Mouse (Mus musculus) urinary bladder, postnatal 10 days (tissue): Measurements from ENCODE around the gene C2cd4d.

ENCODE experiments used
- DNase-seq: peaks from one replicate; pipeline ENCODE4 v3.0.0; 2022; ENCODE audit warnings: low spot score

C2cd4d gene

GRCm38 (mm10) chr3:94362138-94362537 lies at the start of gene C2cd4d:
TSS of gene C2cd4d (plus strand) at chr3:94362438.
- DNase-seq, result no peak

GRCm38 (mm10) chr3:94328681-94329080 lies 33.6 kb upstream of the C2cd4d start:
- DNase-seq, result no peak

- no peak for DNase-seq
Measured at GRCm38 (mm10) chr3:94334442-94334841, 27.8 kb upstream of the C2cd4d start.

GRCm38 (mm10) chr3:94338522-94338921 lies 23.7 kb upstream of the C2cd4d start:
- DNase-seq, result no peak

GRCm38 (mm10) chr3:94341959-94342422 lies 20.2 kb upstream of the C2cd4d start, which contains the start of gene Them5:
TSS of gene Them5 (plus strand) at chr3:94342099.
- DNase-seq, result no peak

- no peak for DNase-seq
Measured at GRCm38 (mm10) chr3:94342552-94342951, 19.7 kb upstream of the C2cd4d start.

GRCm38 (mm10) chr3:94344182-94344581 lies 18.1 kb upstream of the C2cd4d start:
- DNase-seq, result no peak

- DNase-seq, result no peak
Measured at GRCm38 (mm10) chr3:94344897-94345296, 17.3 kb upstream of the C2cd4d start.

- no peak for DNase-seq
Measured at GRCm38 (mm10) chr3:94348146-94348545, 14.1 kb upstream of the C2cd4d start.

GRCm38 (mm10) chr3:94360812-94361211 lies 1.4 kb upstream of the C2cd4d start:
- DNase-seq, result no peak

- no peak for DNase-seq
Measured at GRCm38 (mm10) chr3:94363291-94364153, 1.3 kb downstream of the C2cd4d start.

- DNase-seq, result no peak
Measured at GRCm38 (mm10) chr3:94364154-94364526, 1.9 kb downstream of the C2cd4d start.

- no peak for DNase-seq
Measured at GRCm38 (mm10) chr3:94366761-94367160, 4.5 kb downstream of the C2cd4d start.

GRCm38 (mm10) chr3:94367511-94367910 lies 5.3 kb downstream of the C2cd4d start:
- DNase-seq, result no peak

- no peak for DNase-seq
Measured at GRCm38 (mm10) chr3:94368631-94369030, 6.4 kb downstream of the C2cd4d start.

GRCm38 (mm10) chr3:94369709-94370108 lies 7.5 kb downstream of the C2cd4d start:
- no peak for DNase-seq

- no peak for DNase-seq
Measured at GRCm38 (mm10) chr3:94371637-94372036, 9.4 kb downstream of the C2cd4d start.

- no peak for DNase-seq
Measured at GRCm38 (mm10) chr3:94372038-94372437, 9.8 kb downstream of the C2cd4d start.

GRCm38 (mm10) chr3:94372641-94373040 lies 10.4 kb downstream of the C2cd4d start, which contains the start of gene Rorc:
TSS of gene Rorc (plus strand) at chr3:94372794.
- no peak for DNase-seq

GRCm38 (mm10) chr3:94373090-94373489 lies 10.9 kb downstream of the C2cd4d start:
- DNase-seq, result no peak

GRCm38 (mm10) chr3:94373597-94374011 lies 11.4 kb downstream of the C2cd4d start:
- DNase-seq, result no peak

GRCm38 (mm10) chr3:94374636-94375035 lies 12.4 kb downstream of the C2cd4d start:
- no peak for DNase-seq

GRCm38 (mm10) chr3:94375146-94375545 lies 12.9 kb downstream of the C2cd4d start:
- no peak for DNase-seq

GRCm38 (mm10) chr3:94375861-94376260 lies 13.6 kb downstream of the C2cd4d start:
- DNase-seq, result no peak
